Mouse (Mus musculus) hindbrain, embryonic 13.5 days (tissue): Measurements from ENCODE around the gene Ift122. TPM values are rescaled to one million over a fixed set of nuclear protein-coding genes. Genes with fewer than 3 reads are reported as not detected.

Experiments used
- ATAC-seq: fragments of 200-750 bp; cut with Nextera tagmentation; 2 replicates; pipeline ENCODE4 v1.8.0; 2017; ENCODE audit warnings: moderate TSS enrichment; ENCODE audit not compliant: low FRiP score
- H3K27ac ChIP-seq: fragments of 300-500 bp; sonication (generic); 2 replicates; pipeline ENCODE4 v1.5.1; 2015; ENCODE audit warnings: inconsistent platforms, mild to moderate bottlenecking, moderate library complexity
- H3K27me3 ChIP-seq: fragments of 300-500 bp; sonication (generic); 2 replicates; pipeline ENCODE4 v1.6.1; 2015; ENCODE audit warnings: mild to moderate bottlenecking, inconsistent platforms
- H3K36me3 ChIP-seq: fragments of 300-500 bp; sonication (generic); 2 replicates; pipeline ENCODE4 v1.6.1; 2015; ENCODE audit warnings: mild to moderate bottlenecking, inconsistent platforms
- H3K4me1 ChIP-seq: fragments of 300-500 bp; sonication (generic); replicated peaks from 2 replicates; pipeline ENCODE4 v1.6.1; 2015; ENCODE audit warnings: inconsistent platforms
- H3K4me2 ChIP-seq: fragments of 300-500 bp; sonication (generic); 2 replicates; pipeline ENCODE4 v1.6.1; 2015; ENCODE audit warnings: inconsistent platforms, mild to moderate bottlenecking, moderate library complexity
- H3K4me3 ChIP-seq: fragments of 300-500 bp; sonication (generic); 2 replicates; pipeline ENCODE4 v1.5.1; 2015; ENCODE audit warnings: mild to moderate bottlenecking, inconsistent platforms
- H3K9ac ChIP-seq: fragments of 300-500 bp; sonication (generic); 2 replicates; pipeline ENCODE4 v1.6.1; 2015; ENCODE audit warnings: mild to moderate bottlenecking, inconsistent platforms
- H3K9me3 ChIP-seq: fragments of 300-500 bp; sonication (generic); 2 replicates; pipeline ENCODE4 v1.6.1; 2016; ENCODE audit warnings: inconsistent platforms
- WGBS: fragments of 180-500 bp; shearing (Covaris S2); methylation state at CpG from one replicate; pipeline ENCODE4 v1.1.7; 2015; 5-methylcytosine and 5-hydroxymethylcytosine counted together
- polyA plus RNA-seq: library from polyadenylated mRNA; unstranded; fragments of >200 nt; fragmentation: Nextera tagmentation; extraction: Ambion mirVana; gene quantifications from 2 replicates; pipeline ENCODE4 v1.2.1, GENCODE M21; 2015

Ift122 gene
- polyA plus RNA-seq = 25.3 and 27.7 TPM in 2 replicates

GRCm38 (mm10) chr6:115853091-115853813, at the start of gene Ift122, which contains the start of gene Mbd4:
Ift122 (plus strand) TSS chr6:115853470.
Mbd4 (minus strand) TSS chr6:115853371.
- H3K27ac ChIP-seq = peak within 1 kb of the TSS; percentile 86
- H3K9ac ChIP-seq = peak within 1 kb of the TSS; percentile 75
- H3K27me3 ChIP-seq = no peaks in the 10 kb centered on the region
- H3K4me3 ChIP-seq = peak within 1 kb of the TSS; percentile 57
- peaks cover 24% of the 10 kb centered on the region for H3K4me1 ChIP-seq
- peak within 1 kb of the TSS; percentile 83 for H3K4me2 ChIP-seq
- H3K9me3 ChIP-seq = no peaks in the 10 kb centered on the region
- H3K36me3 ChIP-seq = peaks cover 15% of the 10 kb centered on the region
- WGBS = under 1% methylated on average over 51 of the region's 51 CpGs
- ATAC-seq = peak; percentile 99

DNA sequence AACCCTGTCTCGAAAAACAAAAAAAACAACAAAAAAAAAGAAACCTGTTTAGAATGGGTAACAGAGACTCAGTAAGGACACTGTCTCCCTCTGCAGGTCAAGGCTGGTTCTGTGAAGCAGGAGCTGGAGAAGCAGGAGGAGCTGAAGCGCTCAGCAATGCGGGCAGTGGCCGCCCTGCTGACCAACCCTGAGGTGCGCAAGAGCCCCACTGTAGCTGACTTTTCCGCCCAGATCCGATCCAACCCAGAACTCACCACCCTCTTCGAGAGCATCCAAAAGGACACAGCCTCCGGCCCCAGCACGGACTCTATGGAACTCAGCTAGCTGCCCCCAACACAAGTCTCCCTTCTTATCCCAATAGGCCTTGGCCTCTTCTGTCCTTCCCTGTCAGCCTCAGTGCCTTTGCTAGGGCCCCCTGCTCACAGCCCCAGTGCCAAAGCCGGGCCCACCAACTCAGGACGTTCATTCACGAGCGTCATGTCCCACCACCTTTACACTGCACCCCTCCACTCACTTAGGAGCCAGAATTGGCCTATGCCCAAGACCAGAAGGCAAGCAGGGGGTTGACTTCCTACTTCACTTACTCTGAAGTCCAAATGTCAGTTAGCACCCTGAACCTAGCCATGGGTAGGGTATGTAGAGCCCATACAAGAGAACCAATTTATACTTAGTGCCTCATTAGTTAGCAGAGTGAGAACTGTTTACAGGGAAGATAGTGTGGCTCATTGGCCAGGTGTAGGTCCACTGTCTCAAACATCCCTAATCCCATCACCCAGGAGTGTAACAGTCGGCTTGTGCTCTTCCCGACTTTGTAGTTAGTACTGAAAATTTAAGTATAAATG, 49.5 kb upstream of the Ift122 start:
- Histone ChIP-seq H3K9ac (no peak overlapping the region), H3K4me3 (no peak overlapping the region), H3K4me1 (peaks cover 29% of the 10 kb centered on the region), H3K27ac (no peak overlapping the region; the same call in 1 of the 2 replicates), H3K4me2 (no peak overlapping the region), H3K27me3 (no peaks in the 10 kb centered on the region), H3K36me3 (peaks cover 84% of the 10 kb centered on the region), H3K9me3 (no peaks in the 10 kb centered on the region)
- 48% methylated on average over 16 of the region's 16 CpGs for whole genome bisulfite sequencing
- 0 out of 2 replicates have a peak, but pooled peaks have one; percentile 13 for ATAC-seq

GRCm38 (mm10) chr6:115804432-115805192, 48.7 kb upstream of the Ift122 start:
- Histone ChIP-seq H3K36me3 (peaks cover 76% of the 10 kb centered on the region), H3K27me3 (no peaks in the 10 kb centered on the region), H3K9me3 (no peaks in the 10 kb centered on the region), H3K4me2 (no peak overlapping the region), H3K27ac (no peak overlapping the region), H3K4me1 (peaks cover 29% of the 10 kb centered on the region), H3K9ac (no peak overlapping the region), H3K4me3 (no peak overlapping the region)
- ATAC-seq = no peak
- WGBS = 71% methylated on average over 10 of the region's 10 CpGs

GRCm38 (mm10) chr6:115807464-115808195, 45.6 kb upstream of the Ift122 start:
- ATAC-seq = no peak
- no peaks in the 10 kb centered on the region for H3K9me3 ChIP-seq
- H3K36me3 ChIP-seq = peaks cover 47% of the 10 kb centered on the region
- peak overlapping the region; percentile 98 for H3K27ac ChIP-seq
- peaks cover 29% of the 10 kb centered on the region for H3K4me1 ChIP-seq
- peak overlapping the region; percentile 88 for H3K4me2 ChIP-seq
- H3K4me3 ChIP-seq = peak overlapping the region; percentile 96
- 2% methylated on average over 15 of the region's 15 CpGs for WGBS
- H3K9ac ChIP-seq = peak overlapping the region; percentile 99
- H3K27me3 ChIP-seq = no peaks in the 10 kb centered on the region

- peaks cover 43% of the 10 kb centered on the region for H3K36me3 ChIP-seq
- under 1% methylated on average over 22 of the region's 22 CpGs for WGBS
- H3K4me2 ChIP-seq = peak overlapping the region; percentile 88
- peaks cover 29% of the 10 kb centered on the region for H3K4me1 ChIP-seq
- H3K9ac ChIP-seq = peak overlapping the region; percentile 99
- no peaks in the 10 kb centered on the region for H3K27me3 ChIP-seq
- H3K27ac ChIP-seq = peak overlapping the region; percentile 98
- no peaks in the 10 kb centered on the region for H3K9me3 ChIP-seq
- ATAC-seq = 0 out of 2 replicates have a peak, but pooled peaks have one; percentile 19
- peak overlapping the region; percentile 96 for H3K4me3 ChIP-seq
These were observed 45.1 kb upstream of the Ift122 start for GRCm38 (mm10) chr6:115808196-115808487.

GRCm38 (mm10) chr6:115808488-115809231, 44.6 kb upstream of the Ift122 start, which contains the start of gene Rpl32:
Rpl32 (minus strand) TSS chr6:115808747.
- Histone ChIP-seq H3K36me3 (peaks cover 38% of the 10 kb centered on the region), H3K27ac (peak within 1 kb of the TSS; percentile 98), H3K4me2 (peak within 1 kb of the TSS; percentile 88), H3K4me3 (peak within 1 kb of the TSS; percentile 96), H3K4me1 (peaks cover 28% of the 10 kb centered on the region), H3K27me3 (no peaks in the 10 kb centered on the region), H3K9me3 (no peaks in the 10 kb centered on the region), H3K9ac (peak within 1 kb of the TSS; percentile 99)
- WGBS = under 1% methylated on average over 47 of the region's 47 CpGs
- peak; percentile 87 for ATAC-seq

DNA sequence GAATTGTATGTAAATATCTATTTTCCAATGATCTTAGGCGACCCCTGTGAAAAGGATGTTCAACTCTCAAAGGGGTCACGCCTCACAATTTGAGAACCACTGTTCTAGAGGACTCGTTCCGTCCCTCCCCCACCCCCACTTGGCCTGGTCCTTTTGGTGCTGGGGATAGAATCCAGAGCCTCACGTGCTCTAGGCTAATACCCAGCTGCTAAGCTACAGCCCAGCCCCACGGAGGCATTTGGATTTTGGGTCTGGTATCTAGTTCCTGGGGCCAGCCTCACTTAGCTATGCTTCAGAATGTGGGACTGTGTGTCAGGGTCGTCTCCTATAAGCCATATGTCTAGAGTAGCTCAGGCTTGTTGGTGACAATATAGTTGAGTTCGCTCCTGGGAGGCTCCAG, 41.7 kb upstream of the Ift122 start:
- H3K36me3 ChIP-seq = peaks cover 8% of the 10 kb centered on the region
- H3K27me3 ChIP-seq = no peaks in the 10 kb centered on the region
- H3K9me3 ChIP-seq = no peaks in the 10 kb centered on the region
- no peak overlapping the region for H3K4me3 ChIP-seq
- no peak overlapping the region for H3K4me2 ChIP-seq
- peaks cover 16% of the 10 kb centered on the region for H3K4me1 ChIP-seq
- WGBS = 71% methylated on average over 8 of the region's 8 CpGs
- H3K27ac ChIP-seq = no peak overlapping the region
- no peak for ATAC-seq
- 0 out of 2 replicates have a peak overlapping the region, but pooled peaks have one; percentile 10 for H3K9ac ChIP-seq

- Histone ChIP-seq H3K27me3 (no peaks in the 10 kb centered on the region), H3K4me1 (0 out of 2 replicates have a peak, but pooled peaks cover 4% of the 10 kb centered on the region), H3K36me3 (no peaks in the 10 kb centered on the region), H3K4me3 (no peak overlapping the region), H3K4me2 (no peak overlapping the region), H3K9me3 (no peaks in the 10 kb centered on the region), H3K27ac (no peak overlapping the region), H3K9ac (no peak overlapping the region)
- ATAC-seq = no peak
- 36% methylated on average over 4 of the region's 4 CpGs for WGBS
These were observed 39.2 kb upstream of the Ift122 start for GRCm38 (mm10) chr6:115814104-115814503.

- Histone ChIP-seq H3K9me3 (no peaks in the 10 kb centered on the region), H3K27me3 (no peaks in the 10 kb centered on the region), H3K27ac (no peak overlapping the region), H3K9ac (no peak overlapping the region), H3K4me1 (0 out of 2 replicates have a peak, but pooled peaks cover 4% of the 10 kb centered on the region), H3K4me2 (no peak overlapping the region), H3K36me3 (no peaks in the 10 kb centered on the region), H3K4me3 (no peak overlapping the region)
- 85% methylated on average over 4 of the region's 4 CpGs for WGBS
- no peak for ATAC-seq
These were observed 38.2 kb upstream of the Ift122 start for GRCm38 (mm10) chr6:115815041-115815440.

DNA sequence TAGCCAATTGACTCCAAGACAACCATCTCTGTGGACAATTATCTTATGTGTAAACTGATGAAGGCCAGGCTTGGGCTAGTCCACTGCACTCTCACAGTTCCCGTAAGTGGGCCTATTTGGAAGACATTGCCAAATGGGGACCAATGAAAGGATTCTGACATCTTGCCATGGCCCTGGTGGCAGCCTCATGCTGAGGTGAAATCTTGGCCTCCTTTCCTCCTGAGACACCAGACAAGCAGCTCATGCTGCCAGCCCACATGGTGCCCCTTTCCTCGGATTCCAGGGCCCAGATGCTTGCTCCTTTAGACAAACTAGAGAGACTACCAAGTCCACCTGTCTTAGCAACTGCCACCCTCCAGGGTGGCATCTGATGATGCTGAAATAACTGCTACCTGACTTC, 35.1 kb upstream of the Ift122 start:
- no peak overlapping the region for H3K27ac ChIP-seq
- no peaks in the 10 kb centered on the region for H3K36me3 ChIP-seq
- no peak overlapping the region for H3K9ac ChIP-seq
- WGBS = 83% methylated on average over 2 of the region's 2 CpGs
- H3K4me3 ChIP-seq = no peak overlapping the region
- ATAC-seq = no peak
- no peak overlapping the region for H3K4me2 ChIP-seq
- H3K9me3 ChIP-seq = no peaks in the 10 kb centered on the region
- 0 out of 2 replicates have a peak, but pooled peaks cover 4% of the 10 kb centered on the region for H3K4me1 ChIP-seq
- no peaks in the 10 kb centered on the region for H3K27me3 ChIP-seq
